Mouse (Mus musculus) stomach, embryonic 16.5 days (tissue): ENCODE measurements around the gene Rbbp4. TPM values are rescaled to one million over a fixed set of nuclear protein-coding genes. Genes with fewer than 3 reads are reported as not detected.

Experiments used
- ATAC-seq: fragments of 200-750 bp; cut with Nextera tagmentation; 2 replicates; pipeline ENCODE4 v1.8.0; 2017; ENCODE audit warnings: moderate number of reproducible peaks, moderate TSS enrichment; ENCODE audit not compliant: insufficient read depth, low FRiP score
- H3K27ac ChIP-seq: fragments of 300-500 bp; sonication (generic); 2 replicates; pipeline ENCODE4 v1.5.1; 2014; ENCODE audit warnings: low read length
- H3K27me3 ChIP-seq: fragments of 300-500 bp; sonication (generic); 2 replicates; pipeline ENCODE4 v1.6.1; 2014; ENCODE audit warnings: low read length, control low read depth, mixed read lengths; ENCODE audit not compliant: control insufficient read depth, insufficient read depth
- H3K36me3 ChIP-seq: fragments of 300-500 bp; sonication (generic); 2 replicates; pipeline ENCODE4 v1.6.1; 2014; ENCODE audit warnings: low read length; ENCODE audit not compliant: control insufficient read depth, insufficient read depth
- H3K4me1 ChIP-seq: fragments of 300-500 bp; sonication (generic); 2 replicates; pipeline ENCODE4 v1.6.1; 2014; ENCODE audit warnings: low read length, control low read depth, mixed read lengths; ENCODE audit not compliant: control insufficient read depth, insufficient read depth
- H3K4me2 ChIP-seq: fragments of 300-500 bp; sonication (generic); 2 replicates; pipeline ENCODE4 v1.6.1; 2014; ENCODE audit warnings: low read depth, low read length, mixed read lengths
- H3K4me3 ChIP-seq: fragments of 300-500 bp; sonication (generic); replicated peaks from 2 replicates; pipeline ENCODE4 v1.5.1; 2014; ENCODE audit warnings: mild to moderate bottlenecking, low read length
- H3K9ac ChIP-seq: fragments of 300-500 bp; sonication (generic); 2 replicates; pipeline ENCODE4 v1.6.1; 2014; ENCODE audit warnings: low read length
- H3K9me3 ChIP-seq: fragments of 300-500 bp; sonication (generic); replicated peaks from 2 replicates; pipeline ENCODE4 v1.6.1; 2016; ENCODE audit warnings: low read length, control low read depth; ENCODE audit not compliant: control insufficient read depth
- WGBS: fragments of 180-500 bp; shearing (Covaris S2); extraction: QIAGEN DNeasy Blood & Tissue Kit; methylation state at CpG from one replicate; pipeline ENCODE4 v1.1.7; 2014; 5-methylcytosine and 5-hydroxymethylcytosine counted together
- polyA plus RNA-seq: library from polyadenylated mRNA; unstranded; fragments of >200 nt; fragmentation: Nextera tagmentation; extraction: Ambion mirVana; gene quantifications from 2 replicates; pipeline ENCODE4 v1.2.1, GENCODE M21; 2015

The Rbbp4 gene
- polyA plus RNA-seq, 1 experiment from 2014 or later: 291 TPM

DNA sequence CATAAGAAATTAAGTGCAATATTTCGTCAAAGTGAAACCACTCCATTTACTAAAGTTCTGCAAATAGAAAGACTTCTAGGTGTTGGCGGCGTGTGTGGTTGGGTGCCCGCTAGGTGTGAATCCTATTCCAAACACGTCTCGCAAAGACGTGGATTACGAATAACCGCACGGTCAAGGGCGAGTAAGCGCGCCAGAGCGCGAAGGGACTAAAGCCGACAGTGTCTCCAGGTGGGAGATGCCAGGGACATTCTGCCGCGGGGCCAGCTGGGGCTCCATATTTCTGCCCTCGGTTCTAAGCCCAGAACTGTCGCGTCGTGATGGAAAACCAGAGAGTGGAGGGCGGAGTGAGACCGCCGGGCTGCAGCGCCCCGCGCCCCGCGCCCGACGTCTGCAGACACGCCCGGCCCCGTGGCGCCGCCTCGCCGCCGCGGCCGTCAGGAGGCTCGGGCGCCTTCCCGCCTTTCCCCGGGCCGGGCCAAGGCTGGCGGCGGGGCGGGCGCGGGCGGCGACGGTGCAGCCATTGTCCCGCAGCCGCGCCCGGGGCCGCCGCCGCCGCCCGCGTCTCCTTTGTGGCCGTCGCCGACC lies 41.9 kb upstream of the Rbbp4 start:
- Histone ChIP-seq H3K4me2 (peak overlapping the region; percentile 86), H3K27ac (peak overlapping the region; percentile 90), H3K9ac (peak overlapping the region; percentile 95), H3K36me3 (no peaks in the 10 kb centered on the region), H3K4me1 (peaks cover 13% of the 10 kb centered on the region; the same call in 1 of the 2 replicates), H3K9me3 (no peaks in the 10 kb centered on the region), H3K27me3 (no peaks in the 10 kb centered on the region), H3K4me3 (peak overlapping the region; percentile 79)
- WGBS: under 1% methylated on average over 48 of the region's 68 CpGs
- peak; percentile 76 for ATAC-seq

DNA sequence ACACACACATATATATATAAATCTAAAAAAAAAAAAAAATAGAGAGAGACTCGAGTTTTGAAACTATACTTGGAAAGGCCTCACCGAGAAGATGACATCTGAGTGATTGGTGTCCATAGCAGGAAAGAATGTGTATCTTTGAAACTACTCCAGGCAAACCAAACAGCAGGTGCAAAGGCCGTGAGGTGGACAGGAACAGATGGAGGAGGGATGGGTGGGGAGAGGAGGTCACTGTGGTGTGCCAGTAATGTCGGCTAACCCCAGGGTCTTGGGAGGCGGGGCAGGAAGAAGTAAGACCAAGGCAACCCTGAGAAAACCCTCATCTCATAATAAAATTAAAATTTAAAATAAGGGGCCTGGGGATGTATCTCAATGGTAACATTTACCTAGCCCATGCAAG lies 40.7 kb upstream of the Rbbp4 start:
- Histone ChIP-seq H3K9me3 (no peaks in the 10 kb centered on the region), H3K9ac (no peak overlapping the region), H3K27me3 (no peaks in the 10 kb centered on the region), H3K27ac (no peak overlapping the region), H3K4me1 (peaks cover 13% of the 10 kb centered on the region; the same call in 1 of the 2 replicates), H3K4me3 (no peak overlapping the region), H3K36me3 (no peaks in the 10 kb centered on the region), H3K4me2 (peak overlapping the region; percentile 86; the same call in 1 of the 2 replicates)
- ATAC-seq: no peak
- WGBS: 69% methylated on average over 5 of the region's 5 CpGs

DNA sequence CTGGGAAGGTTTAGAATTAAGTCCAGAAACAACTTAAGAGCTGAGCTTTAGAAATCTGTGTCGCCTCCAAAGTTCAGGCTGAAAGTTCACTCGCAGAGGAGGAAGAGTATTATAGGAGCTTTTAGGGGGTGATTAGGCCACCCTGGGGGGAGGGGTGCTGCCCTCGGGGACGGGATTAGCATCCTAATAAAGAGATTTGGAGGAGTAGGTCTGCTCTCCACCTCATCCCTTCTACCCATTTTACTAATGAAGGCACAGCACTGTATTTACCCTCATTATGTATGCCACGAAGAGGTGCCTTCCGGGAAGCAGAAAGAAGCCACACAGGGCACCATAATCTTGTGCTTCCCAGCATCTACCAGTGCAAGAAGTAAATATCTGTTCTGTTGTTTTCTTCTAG lies 39.8 kb upstream of the Rbbp4 start:
- Histone ChIP-seq H3K4me3 (no peak overlapping the region), H3K4me1 (peaks cover 13% of the 10 kb centered on the region; the same call in 1 of the 2 replicates), H3K9me3 (no peaks in the 10 kb centered on the region), H3K4me2 (no peak overlapping the region), H3K9ac (peak overlapping the region; percentile 9; the same call in 1 of the 2 replicates), H3K27me3 (no peaks in the 10 kb centered on the region), H3K27ac (peak overlapping the region; percentile 53), H3K36me3 (no peaks in the 10 kb centered on the region)
- WGBS: 55% methylated on average over 6 of the region's 6 CpGs
- ATAC-seq: no peak

GRCm38 (mm10) chr4:129374219-129374755 lies 39.1 kb upstream of the Rbbp4 start:
- Histone ChIP-seq H3K4me2 (no peak overlapping the region), H3K27ac (peak overlapping the region; percentile 53)

DNA sequence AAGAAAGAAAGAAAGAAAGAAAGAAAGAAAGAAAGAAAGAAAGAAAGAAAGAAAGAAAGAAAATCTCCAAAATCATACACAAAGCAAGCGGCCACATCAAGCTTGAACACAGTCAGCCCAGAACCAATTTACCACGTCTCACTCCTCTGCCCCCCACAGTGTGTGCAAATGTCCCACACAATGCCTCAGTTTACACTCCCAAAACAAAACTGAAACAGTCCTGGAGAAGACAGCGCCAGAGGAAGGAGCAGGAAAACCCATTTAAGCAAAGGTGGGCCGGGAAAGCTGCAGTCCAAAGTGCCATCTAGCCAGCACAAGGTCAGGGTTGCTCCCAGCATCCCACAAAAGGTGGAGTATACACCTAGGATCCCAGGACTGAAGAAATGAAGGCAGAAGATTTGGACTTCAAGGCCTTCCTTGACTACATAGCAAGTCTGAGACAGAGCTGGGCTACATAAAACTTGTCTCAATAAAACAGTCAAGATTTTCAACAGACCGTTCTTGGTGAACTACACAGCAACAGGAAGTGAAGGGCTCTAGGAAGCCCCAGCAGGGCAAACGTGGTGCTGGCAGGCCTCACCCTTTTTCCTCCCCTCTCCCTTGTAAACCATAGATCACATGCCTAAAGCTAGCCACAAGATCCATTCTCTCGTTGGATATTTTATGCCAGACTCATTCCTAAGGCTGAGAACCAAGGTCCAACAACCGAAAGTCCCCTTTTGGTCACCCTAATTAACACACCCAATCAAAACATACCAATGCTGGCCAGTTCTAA lies 38.2 kb upstream of the Rbbp4 start:
- Histone ChIP-seq H3K9me3 (no peaks in the 10 kb centered on the region), H3K36me3 (no peaks in the 10 kb centered on the region), H3K4me3 (no peak overlapping the region), H3K9ac (no peak overlapping the region), H3K27ac (peak overlapping the region; percentile 54), H3K4me1 (peaks cover 13% of the 10 kb centered on the region; the same call in 1 of the 2 replicates), H3K4me2 (no peak overlapping the region), H3K27me3 (no peaks in the 10 kb centered on the region)
- no peak for ATAC-seq
- WGBS: 46% methylated on average over 8 of the region's 8 CpGs

More at GRCm38 (mm10) chr4:129374219-129374755, 39.1 kb upstream of the Rbbp4 start:
- Histone ChIP-seq H3K27me3 (no peaks in the 10 kb centered on the region), H3K9ac (no peak overlapping the region), H3K9me3 (no peaks in the 10 kb centered on the region), H3K4me3 (no peak overlapping the region), H3K36me3 (no peaks in the 10 kb centered on the region), H3K4me1 (peaks cover 13% of the 10 kb centered on the region; the same call in 1 of the 2 replicates)
- WGBS: 49% methylated on average over 11 of the region's 11 CpGs
- peak; percentile 57; the same call in 1 of the 2 replicates for ATAC-seq

GRCm38 (mm10) chr4:129371391-129371790 lies 36.2 kb upstream of the Rbbp4 start:
- Histone ChIP-seq H3K27ac (no peak overlapping the region), H3K9me3 (no peaks in the 10 kb centered on the region), H3K4me1 (peaks cover 13% of the 10 kb centered on the region; the same call in 1 of the 2 replicates), H3K4me3 (no peak overlapping the region), H3K9ac (no peak overlapping the region), H3K4me2 (no peak overlapping the region), H3K27me3 (no peaks in the 10 kb centered on the region), H3K36me3 (no peaks in the 10 kb centered on the region)
- WGBS: 96% methylated on average over 3 of the region's 3 CpGs
- no peak for ATAC-seq

- no peaks in the 10 kb centered on the region for H3K27me3 ChIP-seq
- no peaks in the 10 kb centered on the region for H3K36me3 ChIP-seq
- 84% methylated on average over 5 of the region's 5 CpGs for WGBS
- no peak overlapping the region for H3K4me2 ChIP-seq
- ATAC-seq: no peak
- no peaks in the 10 kb centered on the region for H3K9me3 ChIP-seq
- no peak overlapping the region for H3K27ac ChIP-seq
- H3K4me3 ChIP-seq: no peak overlapping the region
- H3K4me1 ChIP-seq: peaks cover 2% of the 10 kb centered on the region; the same call in 1 of the 2 replicates
- no peak overlapping the region for H3K9ac ChIP-seq
Observed at GRCm38 (mm10) chr4:129365224-129365623, 30.1 kb upstream of the Rbbp4 start.

DNA sequence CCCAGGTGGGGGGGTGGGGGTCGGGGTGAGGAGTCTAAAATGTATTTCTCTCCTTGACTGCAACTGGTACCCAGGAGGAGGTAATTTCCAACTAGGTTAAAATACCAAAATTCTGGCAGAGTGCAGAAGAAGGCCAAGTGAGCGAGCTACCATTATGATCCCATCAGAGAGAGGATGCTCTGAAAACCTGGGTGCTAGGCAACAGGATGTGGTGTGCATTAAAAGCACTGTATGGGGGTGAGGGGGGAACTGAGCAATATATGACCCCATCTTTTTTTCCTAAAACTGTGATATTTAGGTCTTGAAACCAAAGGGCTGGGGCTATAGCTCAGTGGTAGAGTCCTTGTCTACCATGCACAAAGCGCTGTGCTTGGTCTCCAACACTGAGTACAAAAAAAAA lies 29.2 kb upstream of the Rbbp4 start:
- Histone ChIP-seq H3K27me3 (no peaks in the 10 kb centered on the region), H3K4me1 (peaks cover 2% of the 10 kb centered on the region; the same call in 1 of the 2 replicates), H3K27ac (no peak overlapping the region), H3K4me2 (no peak overlapping the region), H3K36me3 (0 out of 2 replicates have a peak, but pooled peaks cover 2% of the 10 kb centered on the region), H3K4me3 (no peak overlapping the region), H3K9me3 (no peaks in the 10 kb centered on the region), H3K9ac (no peak overlapping the region)
- ATAC-seq: no peak
- 87% methylated on average over 3 of the region's 3 CpGs for WGBS

DNA sequence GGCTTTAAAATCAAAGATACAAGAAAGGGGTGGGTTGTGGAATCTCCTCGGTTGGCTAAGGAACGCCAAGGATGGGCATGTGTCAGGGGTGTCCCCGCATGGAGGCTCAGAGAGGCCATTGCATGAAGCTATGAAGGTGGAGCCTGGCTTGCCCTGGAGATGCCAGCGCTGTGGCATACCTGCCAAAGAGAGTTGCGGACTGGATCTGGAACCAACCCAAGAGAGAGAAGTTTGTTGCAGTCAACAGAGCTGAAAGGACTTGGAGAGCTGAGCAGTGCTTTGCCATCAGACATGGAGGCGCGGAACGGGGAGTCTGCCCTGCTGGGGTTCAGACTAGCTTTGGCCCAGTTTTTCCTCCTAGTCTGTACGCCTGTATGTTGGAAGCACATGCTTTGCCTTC lies 28.3 kb upstream of the Rbbp4 start:
- 90% methylated on average over 9 of the region's 9 CpGs for WGBS
- no peak overlapping the region for H3K27ac ChIP-seq
- ATAC-seq: no peak

More for the DNA sequence above, 28.3 kb upstream of the Rbbp4 start:
- H3K36me3 ChIP-seq: 0 out of 2 replicates have a peak, but pooled peaks cover 3% of the 10 kb centered on the region
- no peaks in the 10 kb centered on the region for H3K27me3 ChIP-seq
- peaks cover 2% of the 10 kb centered on the region; the same call in 1 of the 2 replicates for H3K4me1 ChIP-seq
- no peak overlapping the region for H3K9ac ChIP-seq
- H3K9me3 ChIP-seq: no peaks in the 10 kb centered on the region
- H3K4me2 ChIP-seq: no peak overlapping the region
- no peak overlapping the region for H3K4me3 ChIP-seq
